ENCODE assay signal across 8 mouse cellular contexts in the genomic region with DNA sequence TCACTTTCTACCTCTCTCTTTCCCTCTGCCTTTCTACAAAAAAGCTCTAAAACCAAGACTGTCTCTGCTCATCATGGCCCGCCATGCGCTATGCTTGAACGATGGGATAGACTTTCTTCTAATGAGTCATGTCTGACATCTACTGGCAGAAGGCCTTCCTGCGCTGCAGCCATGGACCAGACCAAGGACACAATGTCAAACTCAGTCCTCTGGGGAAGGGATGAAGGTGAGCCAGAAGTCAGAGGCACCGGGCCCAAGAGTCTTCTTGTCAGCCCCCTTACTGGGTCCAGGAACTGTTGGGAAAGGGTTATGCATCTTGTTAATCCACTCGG.
DNase-seq lines count a peak whose midpoint lies in the region; ATAC-seq and TF ChIP-seq lines count a peak whose summit lies in the region.

No protein-coding gene starts in this region.

- H3K9ac ChIP-seq in limb, embryonic 13.5 days = no peak overlapping the region
- no peak overlapping the region for H3K9ac ChIP-seq in neural tube, embryonic 13.5 days

- no peak overlapping the region for H3K27ac ChIP-seq in layer of hippocampus, adult 2 months
- H3K27ac ChIP-seq in forebrain, embryonic 10.5 days = no peak overlapping the region
- no peak overlapping the region for H3K27ac ChIP-seq in limb, embryonic 13.5 days
- no peak overlapping the region for H3K27ac ChIP-seq in neural tube, embryonic 13.5 days (replicated peaks)

- peaks cover 26% of the 10 kb centered on the region for H3K27me3 ChIP-seq in forebrain, embryonic 10.5 days (ENCODE audit: poor library complexity, severe bottlenecking)
- 0 out of 2 replicates have a peak, but pooled peaks cover 2% of the 10 kb centered on the region for H3K27me3 ChIP-seq in limb, embryonic 13.5 days
- no peaks in the 10 kb centered on the region for H3K27me3 ChIP-seq in neural tube, embryonic 13.5 days

- H3K4me3 ChIP-seq in layer of hippocampus, adult 2 months = no peak overlapping the region
- no peak overlapping the region for H3K4me3 ChIP-seq in forebrain, embryonic 10.5 days
- H3K4me3 ChIP-seq in limb, embryonic 13.5 days = no peak overlapping the region
- H3K4me3 ChIP-seq in neural tube, embryonic 13.5 days = no peak overlapping the region

- peak; percentile 73 for TF ChIP-seq CTCF in layer of hippocampus, adult 2 months (conservative IDR thresholded peaks at IDR 0.05)

- H3K9me3 ChIP-seq in forebrain, embryonic 10.5 days = no peaks in the 10 kb centered on the region
- H3K9me3 ChIP-seq in limb, embryonic 13.5 days = no peaks in the 10 kb centered on the region
- H3K9me3 ChIP-seq in neural tube, embryonic 13.5 days = no peaks in the 10 kb centered on the region

- no peak overlapping the region for H3K4me2 ChIP-seq in limb, embryonic 13.5 days (replicated peaks)
- H3K4me2 ChIP-seq in neural tube, embryonic 13.5 days = no peak overlapping the region

- no peaks in the 10 kb centered on the region for H3K36me3 ChIP-seq in forebrain, embryonic 10.5 days (replicated peaks)
- H3K36me3 ChIP-seq in limb, embryonic 13.5 days = no peaks in the 10 kb centered on the region
- no peaks in the 10 kb centered on the region for H3K36me3 ChIP-seq in neural tube, embryonic 13.5 days

- DNase-seq in layer of hippocampus, adult 2 months (ENCODE audit: low spot score in 2 of 2) = no peak
- DNase-seq in layer of hippocampus, postnatal 14 days (ENCODE audit: low spot score in 2 of 2) = no peak
- peak; percentile 28 to 31 for DNase-seq in adrenal gland, postnatal 36 days
- DNase-seq in forebrain, embryonic 10.5 days (ENCODE audit: extremely low spot score, low spot score) = peak; percentile 51
- DNase-seq in natural killer cell, adult 2 months (ENCODE audit: low spot score in 2 of 2) = no peak
- DNase-seq in right cerebral cortex, postnatal 36 days (ENCODE audit: low spot score in 2 of 2) = no peak

- peaks cover 9% of the 10 kb centered on the region; the same call in 1 of the 2 replicates for H3K4me1 ChIP-seq in forebrain, embryonic 10.5 days
- no peaks in the 10 kb centered on the region for H3K4me1 ChIP-seq in limb, embryonic 13.5 days
- H3K4me1 ChIP-seq in neural tube, embryonic 13.5 days (replicated peaks) = no peaks in the 10 kb centered on the region

- 0 out of 2 replicates have a peak, but pooled peaks have one; percentile 59 for ATAC-seq in limb, embryonic 13.5 days (ENCODE audit: low FRiP score, low read depth)
- ATAC-seq in neural tube, embryonic 13.5 days (ENCODE audit: low read depth) = peak; percentile 71; the same call in 1 of the 2 replicates

- WGBS in forebrain, embryonic 10.5 days = 15% methylated on average over 6 of the region's 6 CpGs
- 14% methylated on average over 6 of the region's 6 CpGs for WGBS in limb, embryonic 13.5 days
- WGBS in neural tube, embryonic 13.5 days = 18% methylated on average over 6 of the region's 6 CpGs

Comparison
In these comparisons a context has a peak if more than half of its experiments do, and no peak if none do; other contexts are left out.
1. DNase-seq: peak in adrenal gland, postnatal 36 days (2 of 2) and forebrain, embryonic 10.5 days (single experiment); none in layer of hippocampus, adult 2 months (0 of 2), layer of hippocampus, postnatal 14 days (0 of 2), natural killer cell, adult 2 months (0 of 2) and right cerebral cortex, postnatal 36 days (0 of 2).